ENCODE assay signal across 15 mouse cellular contexts in genomic region chr14:35198447-35198846, GRCm38 (mm10).
"Had no signal": no experiment of that assay in that cellular context is flagged by ENCODE, and none has a peak within 500 bp of the region (broad histone marks: within the 10 kb centered on the region; RNA-seq: fewer than 3 reads in every experiment).

No protein-coding gene starts in this region.

- H3K4me2 ChIP-seq: neural tube, embryonic 12.5 days; stomach, embryonic 15.5 days had no signal

- H3K36me3 ChIP-seq: neural tube, embryonic 12.5 days; stomach, embryonic 15.5 days had no signal

- H3K4me3 ChIP-seq: neural tube, embryonic 12.5 days; stomach, embryonic 15.5 days had no signal

- H3K27me3 ChIP-seq: neural tube, embryonic 12.5 days; stomach, embryonic 15.5 days had no signal

- H3K27ac ChIP-seq: neural tube, embryonic 12.5 days; stomach, embryonic 15.5 days; stomach, postnatal 0 days had no signal

- DNase-seq: retina, postnatal 1 day; right cerebral cortex, adult 18-20 months; right cerebral cortex, postnatal 14 days; right cerebral cortex, postnatal 25 days; right cerebral cortex, postnatal 4 days; spleen, adult 18-20 months; thymus, adult 18-20 months; thymus, adult 2 months; thymus, postnatal 14 days; thymus, postnatal 25 days; thymus, postnatal 36 days; thymus, postnatal 4 days had no signal

- H3K9me3 ChIP-seq: neural tube, embryonic 12.5 days; stomach, embryonic 15.5 days had no signal

- H3K9ac ChIP-seq: neural tube, embryonic 12.5 days; stomach, embryonic 15.5 days had no signal

- H3K4me1 ChIP-seq: neural tube, embryonic 12.5 days; stomach, embryonic 15.5 days had no signal
